Comparison of ENCODE assay signal across 11 mouse cellular contexts in the genomic region with DNA sequence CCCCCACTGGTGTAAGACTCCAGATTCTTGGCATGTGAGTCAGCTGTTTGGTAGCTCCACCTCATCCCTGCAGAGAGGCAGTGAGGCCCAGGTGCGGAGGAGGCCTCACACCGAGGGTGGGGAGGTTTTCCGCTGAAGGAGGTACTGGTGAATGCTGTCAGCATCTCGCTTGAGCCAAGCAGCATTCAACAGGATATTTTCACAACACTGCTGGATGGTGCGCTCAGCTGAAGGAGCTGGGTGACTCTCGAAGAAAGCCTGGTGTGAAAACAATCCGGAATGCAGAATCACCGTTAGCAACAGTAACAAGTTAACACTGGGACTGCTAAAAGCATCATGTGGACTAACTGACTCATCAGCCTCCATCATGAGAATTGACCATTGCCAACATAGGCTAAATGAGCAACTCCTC. TPM values are rescaled to one million over a fixed set of nuclear protein-coding genes. Genes with fewer than 3 reads are reported as not detected.
A peak's percentile ranks its signal among the peaks of the same experiment; 100 is the strongest.
DNase-seq lines count a peak whose midpoint lies in the region; ATAC-seq and TF ChIP-seq lines count a peak whose summit lies in the region.
"Had no signal": no experiment of that assay in that cellular context is flagged by ENCODE, and none has a peak within 500 bp of the region (broad histone marks: within the 10 kb centered on the region; RNA-seq: fewer than 3 reads in every experiment).

No protein-coding gene starts in this region.

- H3K27me3 ChIP-seq in intestine, postnatal 0 days (replicated peaks; ENCODE audit: control insufficient read depth, insufficient read depth, low read length), result no peaks in the 10 kb centered on the region
- H3K27me3 ChIP-seq in forebrain, embryonic 16.5 days (replicated peaks; ENCODE audit: control insufficient read depth, insufficient read depth, low read length), result no peaks in the 10 kb centered on the region
- H3K27me3 ChIP-seq: liver, embryonic 13.5 days had no signal

- no peak for TF ChIP-seq CTCF in intestine, postnatal 0 days (IDR thresholded peaks at IDR 0.05; ENCODE audit: low read depth)

- no peak overlapping the region for H3K4me3 ChIP-seq in intestine, postnatal 0 days (ENCODE audit: low read depth, low read length)
- H3K4me3 ChIP-seq in forebrain, embryonic 16.5 days (replicated peaks; ENCODE audit: low read length), result no peak overlapping the region
- H3K4me3 ChIP-seq: liver, embryonic 13.5 days had no signal

- ATAC-seq in intestine, postnatal 0 days, result peak; percentile 58
- no peak for ATAC-seq in forebrain, embryonic 16.5 days

- WGBS in intestine, postnatal 0 days, result 53% methylated on average over 8 of the region's 8 CpGs
- 78% methylated on average over 8 of the region's 8 CpGs for WGBS in forebrain, embryonic 16.5 days

- H3K27ac ChIP-seq in intestine, postnatal 0 days (ENCODE audit: low read depth, low read length), result peak overlapping the region; percentile 24
- H3K27ac ChIP-seq in forebrain, embryonic 16.5 days (ENCODE audit: low read length), result no peak overlapping the region
- H3K27ac ChIP-seq: liver, embryonic 13.5 days had no signal

- H3K4me1 ChIP-seq in intestine, postnatal 0 days (replicated peaks; ENCODE audit: control insufficient read depth, insufficient read depth, low read length), result no peaks in the 10 kb centered on the region
- H3K4me1 ChIP-seq in forebrain, embryonic 16.5 days (replicated peaks; ENCODE audit: control insufficient read depth, insufficient read depth, low read length), result no peaks in the 10 kb centered on the region

- peak; percentile 48 to 49 for DNase-seq in lung, adult 18-20 months
- DNase-seq in lung, postnatal 14 days, result no peak
- DNase-seq in ZHBTc4 (ENCODE audit: low read depth, low spot score), result peak; percentile 34
- peak; percentile 62 to 75 for DNase-seq in right cerebral cortex, postnatal 36 days (ENCODE audit: low spot score in 2 of 2)
- DNase-seq in spleen, postnatal 10 days (ENCODE audit: low spot score in 2 of 2), result no peak
- no peak for DNase-seq in layer of hippocampus, adult 8-10 months (ENCODE audit: low spot score in 2 of 2)
- DNase-seq: cerebellum, adult 11-12 months; kidney, postnatal 14 days; liver, embryonic 13.5 days had no signal

- H3K9me3 ChIP-seq in intestine, postnatal 0 days (ENCODE audit: control insufficient read depth), result no peaks in the 10 kb centered on the region
- no peaks in the 10 kb centered on the region for H3K9me3 ChIP-seq in forebrain, embryonic 16.5 days (ENCODE audit: control insufficient read depth, low read length)
- H3K9me3 ChIP-seq: liver, embryonic 13.5 days had no signal

- no peak overlapping the region for H3K9ac ChIP-seq in intestine, postnatal 0 days (ENCODE audit: low read depth, low read length)
- H3K9ac ChIP-seq in forebrain, embryonic 16.5 days (replicated peaks; ENCODE audit: low read depth, low read length), result no peak overlapping the region
- H3K9ac ChIP-seq: liver, embryonic 13.5 days had no signal

- H3K36me3 ChIP-seq in intestine, postnatal 0 days (ENCODE audit: control insufficient read depth, insufficient read depth), result peaks cover 27% of the 10 kb centered on the region
- peaks cover 20% of the 10 kb centered on the region for H3K36me3 ChIP-seq in forebrain, embryonic 16.5 days (ENCODE audit: control insufficient read depth, insufficient read depth)

- no peak overlapping the region for H3K4me2 ChIP-seq in intestine, postnatal 0 days (replicated peaks; ENCODE audit: low read depth)
- H3K4me2 ChIP-seq in forebrain, embryonic 16.5 days (ENCODE audit: low read length), result no peak overlapping the region
- H3K4me2 ChIP-seq: liver, embryonic 13.5 days had no signal

RNA-seq across cellular contexts. Expression of a gene that starts 19.3 kb away (rescaled TPM):
- 17.5 and 18.1 TPM in 2 replicates for polyA plus RNA-seq in intestine, postnatal 0 days (2015; fragmentation: Nextera tagmentation; extraction: Ambion mirVana)
- 39.0 and 40.6 TPM in 2 replicates for polyA plus RNA-seq in forebrain, embryonic 16.5 days (2015; fragmentation: Nextera tagmentation; extraction: Ambion mirVana)
- total RNA-seq in layer of hippocampus, adult 8-10 months (2022), result 100 to 1,000 TPM; 126 to 131 (median 130) TPM

RNA-seq across cellular contexts. Expression of a gene that starts 55.7 kb away (rescaled TPM):
- 1.7 and 2.4 TPM in 2 replicates for polyA plus RNA-seq in intestine, postnatal 0 days (2015; fragmentation: Nextera tagmentation; extraction: Ambion mirVana)
- polyA plus RNA-seq in forebrain, embryonic 16.5 days (2015; fragmentation: Nextera tagmentation; extraction: Ambion mirVana), result 5.7 and 6.0 TPM in 2 replicates
- 10 to 100 TPM; 85.9 to 92.0 (median 89.4) TPM for total RNA-seq in layer of hippocampus, adult 8-10 months (2022)

Comparison
In these comparisons a context has a peak if more than half of its experiments do, and no peak if none do; other contexts are left out.
1. DNase-seq: peak in lung, adult 18-20 months (2 of 2), ZHBTc4 (single experiment) and right cerebral cortex, postnatal 36 days (2 of 2); none in lung, postnatal 14 days (single experiment), spleen, postnatal 10 days (0 of 2) and layer of hippocampus, adult 8-10 months (0 of 2).